12 mouse cellular contexts compared by ENCODE assay signal in the genomic region with DNA sequence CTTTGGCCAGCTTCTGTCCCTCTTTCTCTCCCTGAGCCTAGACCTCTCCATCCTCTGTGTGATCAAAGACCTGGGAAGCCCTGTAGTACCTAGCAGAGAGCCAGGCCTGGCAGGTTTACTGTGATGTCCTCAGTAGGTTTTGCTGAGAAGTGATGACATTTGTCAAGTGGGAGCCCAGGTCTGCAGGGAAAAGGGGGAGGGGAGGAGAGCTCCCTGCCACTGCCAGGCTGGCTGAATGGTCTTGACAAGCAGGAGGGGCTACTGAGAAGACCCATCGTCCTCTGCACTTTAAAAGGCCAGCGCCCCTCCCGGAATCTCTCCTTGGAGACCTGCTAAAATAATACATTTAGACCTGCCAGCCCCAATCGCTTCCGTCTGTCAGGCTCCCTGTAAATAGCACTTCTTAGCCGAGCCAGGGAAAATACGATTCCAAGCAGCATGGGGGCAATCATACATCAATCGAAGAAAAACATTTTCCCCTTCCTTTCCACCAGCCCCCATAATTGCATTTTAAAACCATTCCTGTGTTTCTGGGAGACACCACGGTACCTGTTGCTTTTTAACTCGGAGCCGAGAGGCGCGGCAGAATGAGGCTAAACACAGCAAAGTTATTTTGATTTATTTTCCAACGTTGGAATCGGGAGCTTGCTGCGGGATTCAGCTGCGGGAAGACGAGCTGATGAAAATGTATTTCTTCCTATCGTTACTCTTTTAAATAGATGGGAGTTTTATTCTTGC.
DNase-seq lines count a peak whose midpoint lies in the region; ATAC-seq lines count a peak whose summit lies in the region.
"Had no signal": no experiment of that assay in that cellular context is flagged by ENCODE, and none has a peak within 500 bp of the region (broad histone marks: within the 10 kb centered on the region; RNA-seq: fewer than 3 reads in every experiment).

No protein-coding gene starts in this region.

- H3K27ac ChIP-seq in hindbrain, embryonic 10.5 days = peak overlapping the region; percentile 46; the same call in 1 of the 2 replicates
- H3K27ac ChIP-seq in hindbrain, embryonic 11.5 days (ENCODE audit: low read depth, low read length) = no peak overlapping the region
- peak overlapping the region; percentile 30; the same call in 1 of the 2 replicates for H3K27ac ChIP-seq in embryonic facial prominence, embryonic 10.5 days (replicated peaks)
- H3K27ac ChIP-seq in limb, embryonic 13.5 days = peak overlapping the region; percentile 15; the same call in 1 of the 2 replicates
- no peak overlapping the region for H3K27ac ChIP-seq in intestine, embryonic 16.5 days (ENCODE audit: low read length)
- H3K27ac ChIP-seq: embryonic facial prominence, embryonic 15.5 days; liver, embryonic 14.5 days had no signal

- peaks cover 39% of the 10 kb centered on the region for H3K4me1 ChIP-seq in hindbrain, embryonic 10.5 days (replicated peaks)
- peaks cover 7% of the 10 kb centered on the region for H3K4me1 ChIP-seq in hindbrain, embryonic 11.5 days (replicated peaks; ENCODE audit: control insufficient read depth, insufficient read depth, low read length)
- H3K4me1 ChIP-seq in embryonic facial prominence, embryonic 10.5 days = peaks cover 30% of the 10 kb centered on the region
- H3K4me1 ChIP-seq in limb, embryonic 13.5 days = peaks cover 21% of the 10 kb centered on the region
- H3K4me1 ChIP-seq in intestine, embryonic 16.5 days (ENCODE audit: control insufficient read depth, insufficient read depth, low read length) = no peaks in the 10 kb centered on the region

- 50% methylated on average over 19 of the region's 19 CpGs for WGBS in hindbrain, embryonic 10.5 days
- WGBS in hindbrain, embryonic 11.5 days = 45% methylated on average over 19 of the region's 19 CpGs
- WGBS in embryonic facial prominence, embryonic 10.5 days = 53% methylated on average over 19 of the region's 19 CpGs
- 15% methylated on average over 19 of the region's 19 CpGs for WGBS in limb, embryonic 13.5 days
- 40% methylated on average over 19 of the region's 19 CpGs for WGBS in intestine, embryonic 16.5 days

- H3K4me2 ChIP-seq in hindbrain, embryonic 11.5 days (replicated peaks; ENCODE audit: low read depth, low read length) = no peak overlapping the region
- peak overlapping the region; percentile 51 for H3K4me2 ChIP-seq in limb, embryonic 13.5 days (replicated peaks)
- no peak overlapping the region for H3K4me2 ChIP-seq in intestine, embryonic 16.5 days (ENCODE audit: low read depth, low read length)
- H3K4me2 ChIP-seq: embryonic facial prominence, embryonic 15.5 days had no signal

- H3K9me3 ChIP-seq in hindbrain, embryonic 10.5 days = peaks cover 5% of the 10 kb centered on the region; the same call in 1 of the 2 replicates
- H3K9me3 ChIP-seq in hindbrain, embryonic 11.5 days (ENCODE audit: control insufficient read depth, low read length) = no peaks in the 10 kb centered on the region
- no peaks in the 10 kb centered on the region for H3K9me3 ChIP-seq in embryonic facial prominence, embryonic 10.5 days
- no peaks in the 10 kb centered on the region for H3K9me3 ChIP-seq in limb, embryonic 13.5 days
- no peaks in the 10 kb centered on the region for H3K9me3 ChIP-seq in intestine, embryonic 16.5 days (ENCODE audit: control insufficient read depth, low read length)
- H3K9me3 ChIP-seq: embryonic facial prominence, embryonic 15.5 days had no signal

- H3K4me3 ChIP-seq in hindbrain, embryonic 10.5 days = no peak overlapping the region
- no peak overlapping the region for H3K4me3 ChIP-seq in hindbrain, embryonic 11.5 days (ENCODE audit: low read depth, low read length)
- H3K4me3 ChIP-seq in embryonic facial prominence, embryonic 10.5 days = no peak overlapping the region
- H3K4me3 ChIP-seq in limb, embryonic 13.5 days = no peak overlapping the region
- no peak overlapping the region for H3K4me3 ChIP-seq in intestine, embryonic 16.5 days (ENCODE audit: low read length)
- H3K4me3 ChIP-seq: embryonic facial prominence, embryonic 15.5 days had no signal

- ATAC-seq in hindbrain, embryonic 11.5 days (ENCODE audit: low FRiP score) = no peak
- no peak for ATAC-seq in limb, embryonic 13.5 days (ENCODE audit: low FRiP score, low read depth)
- ATAC-seq in intestine, embryonic 16.5 days = no peak
- no peak for ATAC-seq in monocyte, adult 5-6 weeks (replicated peaks; ENCODE audit: insufficient number of reproducible peaks, low FRiP score, low TSS enrichment, poor library complexity, severe bottlenecking)

- H3K36me3 ChIP-seq in hindbrain, embryonic 10.5 days = no peaks in the 10 kb centered on the region
- no peaks in the 10 kb centered on the region for H3K36me3 ChIP-seq in hindbrain, embryonic 11.5 days (ENCODE audit: control insufficient read depth, insufficient read depth, low read length)
- H3K36me3 ChIP-seq in embryonic facial prominence, embryonic 10.5 days (replicated peaks) = no peaks in the 10 kb centered on the region
- H3K36me3 ChIP-seq in limb, embryonic 13.5 days = no peaks in the 10 kb centered on the region
- H3K36me3 ChIP-seq in intestine, embryonic 16.5 days (ENCODE audit: control insufficient read depth, insufficient read depth, low read length) = no peaks in the 10 kb centered on the region
- H3K36me3 ChIP-seq: embryonic facial prominence, embryonic 15.5 days had no signal

- peaks cover 29% of the 10 kb centered on the region for H3K27me3 ChIP-seq in hindbrain, embryonic 10.5 days (ENCODE audit: insufficient read depth, poor library complexity, severe bottlenecking)
- peaks cover 2% of the 10 kb centered on the region; the same call in 1 of the 2 replicates for H3K27me3 ChIP-seq in hindbrain, embryonic 11.5 days (ENCODE audit: control insufficient read depth, insufficient read depth, low read length)
- peaks cover 57% of the 10 kb centered on the region for H3K27me3 ChIP-seq in embryonic facial prominence, embryonic 10.5 days (replicated peaks; ENCODE audit: low read depth, poor library complexity, severe bottlenecking)
- peaks cover 21% of the 10 kb centered on the region for H3K27me3 ChIP-seq in limb, embryonic 13.5 days
- H3K27me3 ChIP-seq in intestine, embryonic 16.5 days (replicated peaks; ENCODE audit: control insufficient read depth, insufficient read depth, low read length) = no peaks in the 10 kb centered on the region

- no peak overlapping the region for H3K9ac ChIP-seq in hindbrain, embryonic 11.5 days (ENCODE audit: low read depth, low read length)
- H3K9ac ChIP-seq in limb, embryonic 13.5 days = 0 out of 2 replicates have a peak overlapping the region, but pooled peaks have one; percentile 4
- no peak overlapping the region for H3K9ac ChIP-seq in intestine, embryonic 16.5 days (ENCODE audit: low read depth, low read length)
- H3K9ac ChIP-seq: embryonic facial prominence, embryonic 15.5 days; liver, embryonic 14.5 days had no signal

- no peak for DNase-seq in hindbrain, embryonic 10.5 days (ENCODE audit: low spot score)
- no peak for DNase-seq in hindbrain, embryonic 11.5 days (ENCODE audit: low spot score)
- peak; percentile 60 for DNase-seq in embryo, embryonic 10.5 days (ENCODE audit: low spot score)
- peak; percentile 59 for DNase-seq in embryonic facial prominence, embryonic 10.5 days (ENCODE audit: low spot score)
- DNase-seq in cerebellum, adult 9-10 months = no peak
- DNase-seq: cerebellum, adult 11 months; layer of hippocampus, postnatal 36 days had no signal

Comparison
In these comparisons a context has a peak if more than half of its experiments do, and no peak if none do; other contexts are left out.
1. H3K27ac ChIP-seq: peak in hindbrain, embryonic 10.5 days (single experiment), embryonic facial prominence, embryonic 10.5 days (single experiment) and limb, embryonic 13.5 days (single experiment); none in hindbrain, embryonic 11.5 days (single experiment) and intestine, embryonic 16.5 days (single experiment).
2. DNase-seq: peak in embryo, embryonic 10.5 days (single experiment) and embryonic facial prominence, embryonic 10.5 days (single experiment); none in hindbrain, embryonic 10.5 days (single experiment), hindbrain, embryonic 11.5 days (single experiment) and cerebellum, adult 9-10 months (single experiment).